Comparison of ENCODE assay signal across 15 mouse cellular contexts in the genomic region with DNA sequence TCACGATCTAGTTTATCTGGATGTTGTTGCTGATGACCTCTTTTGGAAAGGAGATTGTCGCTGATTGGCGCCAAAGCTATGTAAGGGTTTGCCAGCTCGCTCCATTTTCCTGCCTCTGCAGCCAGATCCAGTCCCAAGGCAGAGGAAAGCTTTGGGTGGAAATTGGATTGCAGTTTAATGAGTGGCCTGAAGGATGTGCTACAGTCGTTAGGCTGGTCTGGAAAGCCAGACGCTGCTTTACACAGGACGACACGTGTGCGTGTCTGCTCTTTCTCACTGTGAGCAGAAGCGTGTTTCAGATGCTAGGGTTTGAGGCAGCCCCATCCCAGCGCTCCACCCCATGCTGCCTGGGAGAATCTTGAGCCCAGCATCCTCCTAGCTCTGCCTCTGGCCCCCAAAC. TPM values are rescaled to one million over a fixed set of nuclear protein-coding genes. Genes with fewer than 3 reads are reported as not detected.
DNase-seq lines count a peak whose midpoint lies in the region; ATAC-seq and TF ChIP-seq lines count a peak whose summit lies in the region.
"Had no signal": no experiment of that assay in that cellular context is flagged by ENCODE, and none has a peak within 500 bp of the region (broad histone marks: within the 10 kb centered on the region; RNA-seq: fewer than 3 reads in every experiment).

No protein-coding gene starts in this region.

- no peak overlapping the region for H3K4me3 ChIP-seq in limb, embryonic 11.5 days (ENCODE audit: low read depth, low read length)
- H3K4me3 ChIP-seq in limb, embryonic 10.5 days, result no peak overlapping the region
- H3K4me3 ChIP-seq in cortical plate, adult 2 months (ENCODE audit: insufficient read depth, low read length), result no peak overlapping the region
- H3K4me3 ChIP-seq: embryonic facial prominence, embryonic 12.5 days had no signal

- no peak overlapping the region for H3K27ac ChIP-seq in limb, embryonic 11.5 days (replicated peaks; ENCODE audit: low read depth, low read length)
- H3K27ac ChIP-seq in limb, embryonic 10.5 days, result no peak overlapping the region
- H3K27ac ChIP-seq in cortical plate, adult 2 months (ENCODE audit: insufficient read depth, low read length), result no peak overlapping the region
- H3K27ac ChIP-seq: embryonic facial prominence, embryonic 12.5 days had no signal

- 0 out of 2 replicates have a peak, but pooled peaks have one; percentile 3 for ATAC-seq in frontal cortex, adult (ENCODE audit: low TSS enrichment)
- no peak for ATAC-seq in limb, embryonic 11.5 days (ENCODE audit: insufficient number of reproducible peaks, low FRiP score, low TSS enrichment, low read depth)

- no peaks in the 10 kb centered on the region for H3K27me3 ChIP-seq in limb, embryonic 11.5 days (ENCODE audit: control insufficient read depth, insufficient read depth, low read length)
- H3K27me3 ChIP-seq in limb, embryonic 10.5 days (ENCODE audit: low read depth, poor library complexity, severe bottlenecking), result peaks cover 4% of the 10 kb centered on the region; the same call in 1 of the 2 replicates
- H3K27me3 ChIP-seq: embryonic facial prominence, embryonic 12.5 days had no signal

- H3K9me3 ChIP-seq in limb, embryonic 11.5 days (ENCODE audit: control insufficient read depth, low read length), result no peaks in the 10 kb centered on the region
- no peaks in the 10 kb centered on the region for H3K9me3 ChIP-seq in limb, embryonic 10.5 days (replicated peaks)
- H3K9me3 ChIP-seq: embryonic facial prominence, embryonic 12.5 days had no signal

- no peak for TF ChIP-seq POLR2A in cortical plate, adult 2 months (IDR thresholded peaks at IDR 0.05; ENCODE audit: extremely low read depth, insufficient read depth, low read length)

- no peak for DNase-seq in frontal cortex, adult 2 months (ENCODE audit: extremely low spot score in 1 of 2, low spot score in 1 of 2)
- peak; percentile 24 for DNase-seq in limb, embryonic 11.5 days (ENCODE audit: low spot score)
- DNase-seq in limb, embryonic 10.5 days (ENCODE audit: low spot score), result no peak
- peak; percentile 35 for DNase-seq in ES-CJ7 (ENCODE audit: low read depth, low spot score)
- no peak for DNase-seq in adrenal gland, postnatal 4 days (ENCODE audit: low spot score in 2 of 2)
- DNase-seq in adrenal gland, adult 2 months, result no peak
- DNase-seq: kidney, adult 9 months; thymus, postnatal 4 days had no signal

- no peaks in the 10 kb centered on the region for H3K4me1 ChIP-seq in limb, embryonic 11.5 days (ENCODE audit: control insufficient read depth, insufficient read depth, low read length)
- H3K4me1 ChIP-seq in limb, embryonic 10.5 days, result peaks cover 8% of the 10 kb centered on the region; the same call in 1 of the 2 replicates
- H3K4me1 ChIP-seq in cortical plate, adult 2 months (ENCODE audit: control insufficient read depth, insufficient read depth, low read length), result peaks cover 4% of the 10 kb centered on the region

- TF ChIP-seq CTCF in cortical plate, adult 2 months (IDR thresholded peaks at IDR 0.05; ENCODE audit: extremely low read depth, insufficient read depth, low read length), result 0 out of 2 replicates have a peak, but pooled peaks have one; percentile 30

- WGBS in limb, embryonic 11.5 days, result 54% methylated on average over 11 of the region's 11 CpGs
- 54% methylated on average over 11 of the region's 11 CpGs for WGBS in limb, embryonic 10.5 days

- no peak overlapping the region for H3K9ac ChIP-seq in limb, embryonic 11.5 days (ENCODE audit: low read length)
- H3K9ac ChIP-seq: embryonic facial prominence, embryonic 12.5 days had no signal

- no peak overlapping the region for H3K4me2 ChIP-seq in limb, embryonic 11.5 days (ENCODE audit: low read depth, severe bottlenecking)
- H3K4me2 ChIP-seq: embryonic facial prominence, embryonic 12.5 days had no signal

- H3K36me3 ChIP-seq in limb, embryonic 11.5 days (ENCODE audit: control insufficient read depth, insufficient read depth, low read length), result no peaks in the 10 kb centered on the region
- no peaks in the 10 kb centered on the region for H3K36me3 ChIP-seq in limb, embryonic 10.5 days
- H3K36me3 ChIP-seq: embryonic facial prominence, embryonic 12.5 days had no signal

RNA-seq across cellular contexts. Expression of gene Gm6588, which starts 42.3 kb away (rescaled TPM):
- polyA plus RNA-seq in frontal cortex, adult 2 months (2012; rRNA removed), result not detected in 2 replicates
- not detected in 2 replicates for polyA plus RNA-seq in limb, embryonic 11.5 days (2014; fragmentation: Nextera tagmentation; extraction: Ambion mirVana)
- polyA plus RNA-seq in limb, embryonic 10.5 days (2016; fragmentation: Nextera tagmentation; extraction: Ambion mirVana), result not detected in 2 replicates
- not detected in 2 replicates for polyA plus RNA-seq in cortical plate, adult 2 months (2012; rRNA removed)
- total RNA-seq in adrenal gland, postnatal 4 days (2021), result not detected
- total RNA-seq in adrenal gland, adult 2 months (2021), result not detected
- polyA plus RNA-seq in adrenal gland, adult 2 months (2012; rRNA removed), result not detected in 2 replicates
- total RNA-seq: gastrocnemius, adult 18-20 months; layer of hippocampus, postnatal 14 days had no signal
- polyA plus RNA-seq: embryonic facial prominence, embryonic 12.5 days; heart, embryonic 16.5 days; limb, embryonic 14.5 days had no signal

Comparison
In these comparisons a context has a peak if more than half of its experiments do, and no peak if none do; other contexts are left out.
1. DNase-seq: peak in limb, embryonic 11.5 days (single experiment) and ES-CJ7 (single experiment); none in frontal cortex, adult 2 months (0 of 2), limb, embryonic 10.5 days (single experiment), adrenal gland, postnatal 4 days (0 of 2) and adrenal gland, adult 2 months (single experiment).